Mouse (Mus musculus) common myeloid progenitor, adult 5-6 weeks (primary cell): ENCODE results near the gene Rad54l. TPM values are rescaled to one million over a fixed set of nuclear protein-coding genes. Genes with fewer than 3 reads are reported as not detected.
A peak's percentile ranks its signal among the peaks of the same experiment; 100 is the strongest.

ENCODE experiments used
- ATAC-seq: replicated peaks from 2 replicates; pipeline ENCODE4 v1.8.0; 2016; ENCODE audit warnings: low read depth, mild to moderate bottlenecking, moderate TSS enrichment, inconsistent platforms; ENCODE audit not compliant: poor library complexity, severe bottlenecking
- total RNA-seq: library from RNA; stranded (forward); fragments of 200-1000, 187-1606 nt; gene quantifications from 2 replicates; pipeline ENCODE4 v1.2.3, GENCODE M21; 2017

Gene Rad54l
- total RNA-seq, 1 experiment from 2014 or later = 28.7 TPM

DNA sequence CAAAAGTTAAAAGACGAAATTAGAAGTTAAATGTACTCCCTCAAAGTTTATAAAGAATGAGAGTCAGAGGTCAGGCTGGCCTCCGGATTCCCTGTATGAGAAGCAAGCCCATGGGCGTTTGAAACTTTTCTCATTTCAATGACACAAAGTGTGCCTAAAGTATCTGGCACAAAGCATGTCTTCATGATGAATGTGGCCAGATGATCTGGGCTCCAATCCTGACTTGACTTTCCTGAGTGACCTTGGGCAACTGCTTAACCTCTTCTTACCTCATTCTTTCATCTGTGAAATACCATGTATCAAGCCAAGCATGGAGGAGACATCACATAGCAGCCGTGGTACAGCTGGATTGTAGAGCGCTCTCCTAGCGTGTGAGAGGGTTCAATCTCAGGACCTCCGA is 18.8 kb upstream of the Rad54l start:
- ATAC-seq = no peak

- ATAC-seq = no peak
Measured at GRCm38 (mm10) chr4:116141736-116142135, 18.2 kb upstream of the Rad54l start.

- no peak for ATAC-seq
Measured at GRCm38 (mm10) chr4:116140801-116141574, 17.5 kb upstream of the Rad54l start.

- no peak for ATAC-seq
Measured at GRCm38 (mm10) chr4:116137421-116137996, 14.0 kb upstream of the Rad54l start.

GRCm38 (mm10) chr4:116134990-116135389 is 11.5 kb upstream of the Rad54l start:
- ATAC-seq = peak; percentile 87

GRCm38 (mm10) chr4:116133126-116133525 is 9.6 kb upstream of the Rad54l start:
- ATAC-seq = no peak

- no peak for ATAC-seq
Measured at GRCm38 (mm10) chr4:116127956-116128355, 4.5 kb upstream of the Rad54l start.

- ATAC-seq = no peak
Measured at GRCm38 (mm10) chr4:116125803-116126386, 2.4 kb upstream of the Rad54l start.

DNA sequence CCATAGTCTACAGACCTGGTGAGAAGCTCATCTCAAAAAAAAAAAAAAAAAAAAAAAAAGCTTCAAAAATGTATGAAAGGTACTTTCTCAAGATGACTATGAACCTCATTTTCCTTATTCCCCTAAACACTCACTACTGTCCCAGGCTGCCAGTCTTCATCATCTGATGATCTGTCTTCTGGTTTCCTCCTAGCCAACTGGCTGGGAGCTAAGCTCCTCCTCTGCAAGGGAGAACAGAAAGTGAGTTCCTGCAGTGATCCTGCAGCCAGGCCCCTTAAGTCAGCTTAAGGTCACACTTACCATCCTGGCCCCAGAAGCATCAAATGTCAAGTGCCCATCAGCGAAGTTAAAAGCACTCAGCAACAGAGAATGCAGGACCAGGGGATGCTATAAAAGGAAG is 728 bp downstream of the Rad54l start:
- ATAC-seq = peak; percentile 51

GRCm38 (mm10) chr4:116111486-116111885 is 12.0 kb downstream of the Rad54l start:
- ATAC-seq = no peak

DNA sequence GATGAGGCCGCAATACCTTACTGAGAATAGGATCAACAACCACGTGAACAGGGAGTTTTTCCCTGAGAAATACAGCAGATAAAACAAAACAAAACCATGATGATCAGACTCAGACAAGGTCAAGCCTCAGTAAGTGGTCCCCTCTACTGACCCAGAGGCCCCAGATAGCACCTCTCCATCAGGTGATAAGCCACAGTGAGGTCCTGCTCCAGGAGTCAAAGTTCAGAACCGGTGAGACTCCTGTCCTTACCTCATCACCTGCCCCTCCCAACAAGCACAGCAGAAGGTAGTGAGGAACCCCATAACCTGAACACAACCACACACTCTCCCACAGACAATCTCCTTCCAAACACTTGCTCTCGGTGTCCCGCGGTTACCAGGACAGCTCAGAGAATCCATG is 12.8 kb downstream of the Rad54l start:
- ATAC-seq = no peak

DNA sequence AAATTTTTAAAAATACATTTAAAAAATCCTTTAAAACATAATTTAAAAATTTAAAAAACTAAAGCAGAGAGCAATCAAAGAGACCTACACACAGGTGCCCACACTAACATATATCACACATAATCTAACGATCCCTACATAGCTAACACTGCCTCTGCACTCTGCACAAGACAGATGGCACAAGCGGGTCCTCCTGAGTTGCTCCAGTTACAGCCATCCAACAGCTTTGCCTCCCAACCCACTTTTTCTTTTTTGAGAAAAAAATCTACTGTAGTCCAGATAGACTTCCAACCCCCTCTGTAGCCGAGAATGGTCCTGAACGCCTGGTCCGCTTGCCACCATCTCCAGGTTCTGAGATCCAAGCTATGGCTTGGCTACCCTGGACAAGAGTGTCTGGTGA is 18.2 kb downstream of the Rad54l start:
- no peak for ATAC-seq

GRCm38 (mm10) chr4:116100959-116101358 is 22.5 kb downstream of the Rad54l start:
- ATAC-seq = peak; percentile 54; the same call in 1 of the 2 replicates

GRCm38 (mm10) chr4:116097211-116097610 is 26.3 kb downstream of the Rad54l start:
- no peak for ATAC-seq

DNA sequence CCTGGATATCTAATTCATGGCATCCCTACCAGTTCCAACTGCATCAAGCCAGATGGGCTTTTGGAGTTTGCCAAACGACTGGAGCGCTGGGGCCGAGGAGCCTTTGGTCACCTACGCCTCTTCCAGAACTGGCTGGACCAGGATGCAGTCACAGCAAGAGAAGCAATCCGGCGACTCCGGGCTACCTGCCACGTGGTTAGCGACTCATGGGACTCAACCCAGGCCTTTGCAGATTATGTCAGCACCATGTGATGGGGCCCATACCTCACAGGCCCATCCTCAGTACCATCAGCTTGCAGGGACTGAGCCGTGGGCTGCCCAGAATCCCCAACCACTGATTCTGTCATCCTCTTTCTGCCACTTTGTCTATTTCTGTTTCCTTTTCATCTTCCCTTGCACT is 27.2 kb downstream of the Rad54l start:
- ATAC-seq = no peak

- ATAC-seq = no peak
Measured at GRCm38 (mm10) chr4:116088510-116089249, 34.8 kb downstream of the Rad54l start.

- no peak for ATAC-seq
Measured at GRCm38 (mm10) chr4:116077240-116078095, 46.0 kb downstream of the Rad54l start.

DNA sequence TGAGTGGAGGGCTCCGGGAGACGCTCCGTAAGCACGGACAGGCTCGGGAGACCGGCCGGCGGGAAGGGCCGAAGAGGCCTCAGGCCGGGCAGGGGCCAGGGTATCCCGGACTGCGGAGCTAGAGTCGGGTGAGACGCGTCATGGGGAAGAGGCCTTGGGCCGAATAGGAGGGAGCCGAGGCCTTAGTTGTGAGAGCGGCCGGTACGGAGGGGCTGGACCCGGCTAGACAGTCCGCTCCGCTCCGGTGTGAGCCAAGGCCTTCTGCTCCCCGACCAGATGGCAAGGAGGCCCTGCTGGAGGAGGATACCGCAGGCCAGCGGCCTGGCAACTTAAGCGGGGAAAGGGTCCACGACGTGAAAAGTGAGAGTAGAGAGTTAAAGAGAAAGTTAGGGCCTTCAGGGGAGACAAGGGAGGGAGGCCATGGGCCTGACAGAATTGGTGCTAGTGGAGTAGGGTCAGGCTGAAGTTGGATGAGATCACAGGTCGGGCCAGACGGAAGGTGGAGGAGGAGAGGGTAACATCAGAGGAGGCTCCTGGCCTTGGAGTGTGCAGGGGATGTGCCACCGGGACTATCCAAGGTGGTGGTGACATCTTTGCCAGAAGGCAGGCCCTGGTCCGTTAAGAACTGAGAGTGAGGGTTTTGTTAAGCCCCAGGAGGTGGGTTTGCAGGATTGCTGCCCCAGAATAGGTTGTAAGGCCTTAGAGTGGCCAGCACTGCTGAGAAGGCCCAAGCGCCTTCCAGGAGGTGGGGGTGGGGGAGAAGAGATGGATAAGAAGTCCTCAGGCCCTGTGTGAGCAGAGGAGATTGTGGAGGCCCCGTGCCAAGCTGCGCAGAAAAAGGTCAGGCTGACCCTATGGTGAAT is 46.9 kb downstream of the Rad54l start:
- ATAC-seq = peak; percentile 9
